Mouse (Mus musculus) cortical plate, adult 2 months (tissue): Measurements from ENCODE around the gene Glt6d1.

Experiments used
- CTCF ChIP-seq: fragments of 200-500 bp; IDR thresholded peaks from 2 replicates; pipeline ENCODE4 v1.5.1; 2011; ENCODE audit warnings: mild to moderate bottlenecking, control low read depth, low read length; ENCODE audit not compliant: insufficient read depth; ENCODE audit errors: extremely low read depth
- POLR2A ChIP-seq: fragments of 200-500 bp; IDR thresholded peaks from 2 replicates; pipeline ENCODE4 v1.6.1; 2011; ENCODE audit warnings: mild to moderate bottlenecking, low read length, control low read depth; ENCODE audit not compliant: insufficient read depth; ENCODE audit errors: extremely low read depth

DNA sequence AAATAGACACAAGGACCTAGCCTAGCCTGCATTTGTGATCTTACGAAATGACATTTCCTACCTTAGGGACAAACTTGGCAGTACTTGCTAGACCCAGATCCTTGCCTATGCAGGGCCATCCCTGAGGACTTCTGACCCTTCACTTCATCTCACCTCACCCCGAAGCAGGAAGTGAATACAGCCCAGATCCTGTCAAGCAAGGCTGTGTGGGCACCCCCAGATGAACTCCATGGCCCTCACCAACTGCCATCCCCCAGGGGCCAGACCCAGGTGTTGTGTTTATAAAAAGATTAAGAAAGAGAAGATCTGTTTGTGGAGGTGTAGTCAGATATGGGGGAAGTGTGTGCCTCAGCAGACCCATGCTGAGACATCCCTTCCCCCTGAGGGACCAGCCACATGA is 41.0 kb downstream of the Glt6d1 start:
- no peak for TF ChIP-seq POLR2A
- TF ChIP-seq CTCF: no peak
